Mouse (Mus musculus): Measurements from ENCODE around the gene Ror1.

Ror1 gene

DNA sequence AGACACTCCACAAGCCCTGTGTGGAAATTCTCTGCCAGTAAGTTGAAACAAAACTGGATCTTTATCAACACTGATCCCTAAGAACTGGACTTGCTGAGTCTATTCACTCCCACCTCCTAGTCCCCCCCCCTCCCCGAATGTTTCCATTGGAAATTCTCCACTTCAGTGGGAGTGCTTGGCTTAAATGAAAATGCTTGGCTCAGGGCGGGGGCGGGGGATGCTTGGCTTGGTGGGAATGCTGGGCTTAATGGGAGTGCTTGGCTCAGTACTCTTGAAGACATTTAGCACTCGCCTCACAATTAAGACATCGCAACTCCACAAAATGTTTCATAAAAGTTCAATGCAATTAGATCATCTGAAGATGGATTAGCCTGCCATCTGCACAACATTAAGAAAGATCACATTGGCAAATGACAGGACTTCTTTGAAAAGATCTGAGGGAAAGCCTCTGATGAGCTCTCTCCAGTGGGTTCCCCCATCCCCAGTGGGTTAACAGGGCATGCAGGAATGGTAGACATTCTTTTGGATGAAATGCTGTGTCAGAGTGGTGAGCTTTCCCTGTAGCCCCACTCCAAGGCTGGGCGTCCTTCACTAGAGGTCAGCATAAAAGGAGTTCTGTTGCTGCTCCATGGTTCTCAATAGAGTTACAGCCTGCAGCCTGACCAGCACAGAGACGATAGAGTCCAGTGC, 254.7 kb downstream of the Ror1 start:
- CTCF ChIA-PET: interaction anchor here in 1 of 4 experiments (0.9 kb wide), 1 partner anchor 8 kb away, joined by 3 read pairs; no protein-coding TSS in a partner anchor
- POLR2A ChIA-PET: no interaction called here

DNA sequence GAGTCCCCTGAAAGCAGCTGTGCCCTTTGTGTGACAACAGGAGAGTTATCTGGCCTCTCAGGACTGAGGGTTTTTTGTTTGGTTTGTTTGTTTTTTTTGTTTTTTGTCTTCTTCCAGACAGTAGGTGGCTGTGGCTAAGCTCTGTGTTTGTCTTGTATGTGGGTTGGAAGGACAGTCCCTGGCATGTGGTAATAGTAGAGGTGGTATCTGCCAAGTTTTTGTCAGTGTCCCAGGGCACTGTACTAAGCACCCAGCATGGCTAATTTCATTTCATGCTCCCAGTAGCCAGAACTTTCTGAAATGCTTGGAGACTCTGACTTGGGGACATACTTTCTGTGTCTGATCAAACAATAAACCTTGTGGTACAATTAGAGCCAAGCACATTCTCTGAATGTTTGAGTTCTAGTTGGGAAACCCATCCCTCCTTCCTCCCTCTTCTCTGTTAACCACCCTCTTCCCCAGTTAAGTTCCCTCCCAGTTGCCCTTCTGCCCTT, 256.3 kb downstream of the Ror1 start:
- CTCF ChIA-PET: no interaction called here
- POLR2A ChIA-PET: no interaction called here

DNA sequence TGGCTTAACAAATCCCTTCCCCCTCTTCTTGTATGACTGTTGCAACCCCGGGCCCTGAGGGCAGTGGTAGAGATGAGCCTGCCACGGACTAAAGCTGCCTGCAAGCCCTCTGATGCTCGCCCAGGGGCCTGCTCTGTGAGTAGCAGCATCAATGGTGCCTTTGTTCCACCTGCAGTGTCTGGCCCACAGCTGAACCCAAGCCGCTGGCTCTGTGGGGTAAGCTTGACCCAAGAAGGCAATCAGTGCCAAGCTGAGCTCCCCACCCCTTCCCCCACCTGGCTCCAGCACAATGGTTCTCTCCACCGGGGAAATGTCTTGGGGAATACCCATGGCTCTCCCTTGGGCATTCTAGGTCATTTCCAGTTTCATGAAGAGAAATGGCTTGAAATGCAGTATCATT, 260.0 kb downstream of the Ror1 start:
- POLR2A ChIA-PET: no interaction called here
- CTCF ChIA-PET: no interaction called here

DNA sequence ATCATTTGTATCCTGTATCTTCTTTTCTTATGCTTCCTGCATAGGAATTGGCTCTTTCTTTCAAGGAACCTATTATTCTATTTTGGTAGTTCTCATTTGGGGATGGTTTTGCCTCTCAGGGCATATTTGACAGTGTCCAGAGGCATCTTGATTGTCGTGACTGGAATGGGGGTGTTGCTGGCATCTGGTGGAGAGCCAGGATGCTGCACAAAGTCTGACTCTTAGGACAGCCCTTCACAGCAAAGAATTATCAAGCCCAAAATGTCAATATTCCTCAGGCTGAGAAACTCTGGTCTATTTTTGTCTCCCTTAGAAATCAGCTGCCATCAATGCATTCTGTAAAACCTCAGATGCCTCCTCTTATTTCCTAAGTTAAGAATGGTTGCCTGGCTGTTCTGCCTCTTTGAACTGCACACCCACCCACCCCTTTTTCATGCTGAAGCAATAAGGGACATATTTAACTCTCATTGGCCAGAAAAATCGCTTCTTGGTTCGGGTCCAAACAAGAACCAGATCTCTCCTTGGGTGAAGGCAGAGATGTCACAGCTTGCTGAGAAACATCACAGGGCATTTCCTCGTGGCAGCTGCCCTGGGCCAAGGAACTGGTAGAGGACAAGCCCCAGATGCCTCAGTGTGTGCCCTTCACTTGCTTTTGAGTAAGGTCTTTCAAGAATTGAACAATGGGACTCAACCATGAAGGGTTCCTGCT, 262.4 kb downstream of the Ror1 start:
- CTCF ChIA-PET: no interaction called here
- POLR2A ChIA-PET: no interaction called here

DNA sequence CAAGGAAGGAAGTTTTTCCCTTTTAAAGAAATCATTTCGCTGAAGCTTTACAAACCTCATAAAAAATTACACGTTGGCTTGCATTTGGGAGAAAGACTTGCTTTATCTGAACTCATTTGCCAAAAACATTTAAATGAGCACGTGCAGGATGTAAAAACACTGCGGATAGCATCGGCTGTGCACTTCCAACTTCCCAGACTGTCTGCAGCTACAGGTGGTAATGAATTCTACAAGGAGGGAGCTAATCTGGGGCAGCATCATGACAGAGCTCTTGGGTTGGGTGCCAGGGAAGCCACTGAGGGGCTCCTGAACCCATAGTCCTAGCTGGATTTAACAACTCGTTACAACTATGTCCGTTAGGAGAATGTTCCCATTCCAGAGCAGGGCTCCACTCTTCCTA, 268.1 kb downstream of the Ror1 start:
- ChIA-PET CTCF (interaction anchor here in 1 of 4 experiments (0.6 kb wide), 1 partner anchor 27 kb away, joined by 5 read pairs; no protein-coding TSS in a partner anchor), POLR2A (no interaction called here)

DNA sequence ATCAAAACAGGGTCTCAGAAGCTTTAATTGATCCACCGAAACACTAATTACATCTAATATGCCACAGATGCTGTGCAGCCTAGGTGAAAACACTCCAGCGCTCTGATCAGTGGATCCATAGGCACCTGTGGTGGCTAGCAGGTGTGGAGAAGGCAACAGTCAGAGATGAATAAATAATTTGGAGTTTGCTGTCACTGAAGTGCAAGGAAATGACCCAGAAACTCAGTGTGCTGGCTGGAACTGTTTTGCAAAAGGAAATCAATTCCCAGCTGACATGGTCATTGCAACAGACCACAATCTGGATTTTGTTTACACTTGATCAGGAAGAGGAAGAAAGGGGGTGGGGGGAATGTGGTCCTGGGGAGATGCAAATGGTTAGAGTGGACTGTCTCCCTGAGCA, 273.1 kb downstream of the Ror1 start:
- ChIA-PET POLR2A (no interaction called here), CTCF (no interaction called here)

DNA sequence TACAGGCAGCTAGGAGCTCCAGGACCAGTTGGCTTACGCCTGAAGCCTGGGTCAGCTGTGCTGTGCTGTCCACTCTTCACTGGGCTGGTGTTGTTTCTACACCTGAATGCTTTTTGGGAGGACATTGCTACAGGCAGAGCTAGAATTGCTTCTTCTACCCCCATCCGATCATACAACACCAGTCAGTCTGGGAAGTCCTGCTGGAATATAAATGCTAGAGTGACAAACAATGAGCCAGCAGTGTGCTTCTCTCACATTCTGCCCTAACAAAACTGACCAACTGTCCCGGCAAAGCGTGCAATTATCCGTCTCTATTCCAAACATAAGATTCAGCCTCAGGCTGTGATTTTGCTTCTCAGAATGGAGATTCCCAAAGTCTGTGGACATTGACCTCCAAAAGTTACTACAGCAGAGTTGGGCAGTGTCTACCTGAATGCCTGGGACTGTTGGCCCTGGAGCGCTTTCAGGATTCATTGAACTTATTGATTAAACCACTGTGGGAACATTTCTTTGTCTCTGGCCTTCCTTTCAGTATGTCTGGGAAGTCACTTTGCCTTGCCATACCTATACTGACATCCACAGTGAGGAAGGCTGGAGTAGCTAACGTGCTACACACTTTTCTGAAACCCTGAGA, 274.1 kb downstream of the Ror1 start:
- POLR2A ChIA-PET: no interaction called here
- CTCF ChIA-PET: no interaction called here

DNA sequence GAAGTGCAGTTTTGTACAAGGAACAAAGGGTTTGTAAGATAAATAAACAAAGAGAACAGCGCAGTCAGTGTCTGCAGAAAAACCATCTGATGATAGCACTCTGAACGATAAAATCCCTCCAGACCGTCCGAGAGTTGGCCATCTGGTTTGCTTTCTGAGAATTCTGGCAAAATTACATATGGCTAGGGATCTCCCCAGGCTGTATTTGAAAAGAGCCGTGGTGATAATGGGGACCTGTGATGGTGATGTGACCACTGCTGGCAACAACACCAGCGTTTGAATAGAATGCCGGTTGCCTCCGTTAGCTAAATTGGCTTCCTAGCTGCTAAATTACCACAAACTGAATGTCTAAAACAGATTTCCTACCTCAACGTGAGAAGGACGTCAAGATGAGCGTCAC, 277.2 kb downstream of the Ror1 start:
- CTCF ChIA-PET: no interaction called here
- POLR2A ChIA-PET: no interaction called here

DNA sequence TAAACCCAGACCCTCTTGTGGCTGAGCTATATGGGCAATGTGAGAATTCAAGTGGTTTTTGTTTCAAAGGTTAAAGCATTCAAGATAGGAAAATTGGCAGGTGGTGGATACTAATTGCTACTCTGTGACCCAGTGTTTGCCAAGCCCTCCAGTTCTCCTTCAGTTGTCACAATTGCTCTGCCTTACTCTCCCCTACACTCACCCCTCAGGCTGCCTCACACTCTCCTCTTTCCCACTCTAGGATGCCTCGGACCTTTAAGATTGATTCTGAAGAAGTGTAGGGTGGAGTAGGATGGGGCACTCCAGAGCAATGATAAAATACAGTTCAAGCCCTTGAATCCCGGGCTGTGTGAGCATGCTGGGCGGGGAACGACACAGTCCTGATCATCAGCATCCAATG, 278.2 kb downstream of the Ror1 start:
- ChIA-PET POLR2A (no interaction called here), CTCF (no interaction called here)

DNA sequence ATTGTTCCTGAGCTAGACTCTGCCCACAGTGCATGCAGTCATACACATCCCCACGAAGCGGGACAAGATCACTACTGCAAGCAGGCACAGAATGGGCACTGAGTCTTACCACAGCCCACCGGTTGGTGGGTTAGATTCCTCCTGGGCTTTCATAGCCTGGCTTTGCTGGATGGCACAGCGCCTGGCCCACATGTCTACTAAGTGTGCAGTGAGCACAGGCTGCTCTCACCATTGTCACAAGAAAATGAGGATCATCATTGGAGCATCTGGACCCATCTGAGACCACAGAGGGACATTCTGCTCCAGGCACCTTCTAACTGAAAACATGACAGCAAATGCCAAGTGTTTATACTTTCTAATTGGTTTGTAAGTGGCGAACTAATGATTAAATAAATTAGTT, 279.7 kb downstream of the Ror1 start:
- ChIA-PET POLR2A (no interaction called here), CTCF (no interaction called here)

DNA sequence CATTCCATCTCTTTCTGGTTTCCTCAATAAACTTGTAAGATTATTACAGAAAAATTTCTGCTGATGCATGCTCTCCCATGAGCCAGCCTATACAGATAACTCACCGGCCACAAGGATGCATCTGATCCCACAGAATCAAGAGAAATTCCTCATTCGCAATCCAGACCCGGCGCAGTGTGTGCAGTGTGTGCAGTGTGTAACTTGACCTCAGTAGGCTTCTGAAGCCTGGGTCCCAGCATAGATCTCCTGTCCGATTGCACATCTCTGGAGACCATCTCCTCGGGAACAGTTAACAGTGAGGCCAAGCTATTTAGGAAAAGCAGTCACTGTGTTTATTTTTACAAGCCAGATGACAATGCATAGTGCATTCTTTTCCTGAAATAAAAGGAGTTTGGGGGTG, 280.6 kb downstream of the Ror1 start:
- CTCF ChIA-PET: no interaction called here
- POLR2A ChIA-PET: interaction anchor here in 1 of 4 experiments (0.5 kb wide), 1 partner anchor 926 kb away, joined by 3 read pairs; no protein-coding TSS in a partner anchor

DNA sequence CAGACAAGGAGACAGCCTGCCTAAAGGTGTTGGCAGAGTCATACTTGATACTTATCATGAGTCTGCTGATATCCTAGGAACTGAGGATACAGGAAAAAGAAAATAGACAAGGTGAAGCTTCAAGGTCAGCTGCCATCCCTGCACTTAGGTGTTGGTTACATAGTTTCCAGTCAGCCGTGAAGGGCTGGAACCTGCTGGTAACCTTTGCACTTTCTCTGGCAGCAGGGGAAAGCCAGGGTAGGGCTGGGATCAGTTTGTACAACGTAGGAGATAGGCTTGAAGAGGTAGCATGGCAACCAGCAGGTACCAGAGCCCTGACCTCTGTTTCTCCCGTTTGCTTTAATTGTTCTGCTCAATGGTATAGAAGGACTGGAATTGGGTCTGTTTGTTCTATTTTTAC, 281.6 kb downstream of the Ror1 start:
- ChIA-PET CTCF (no interaction called here), POLR2A (no interaction called here)

DNA sequence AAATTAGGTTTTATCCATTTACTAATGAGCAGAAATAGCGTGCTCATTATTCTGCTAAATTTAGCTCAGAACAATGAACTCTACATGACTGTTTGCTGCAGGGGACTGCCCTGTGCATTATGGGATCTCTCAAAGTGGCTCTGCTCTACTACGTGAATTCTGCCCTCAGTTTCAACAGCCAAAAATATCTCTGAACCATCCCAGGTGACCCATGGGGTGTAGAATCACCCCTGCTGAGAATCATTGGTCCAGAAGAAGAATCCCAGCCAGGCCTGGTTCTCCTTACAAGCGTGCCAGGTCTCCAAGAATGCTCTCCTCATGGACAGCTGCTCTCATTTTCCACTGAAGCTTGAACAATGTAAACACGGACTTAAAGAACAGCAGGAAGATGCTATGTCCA, 282.4 kb downstream of the Ror1 start:
- POLR2A ChIA-PET: no interaction called here

DNA sequence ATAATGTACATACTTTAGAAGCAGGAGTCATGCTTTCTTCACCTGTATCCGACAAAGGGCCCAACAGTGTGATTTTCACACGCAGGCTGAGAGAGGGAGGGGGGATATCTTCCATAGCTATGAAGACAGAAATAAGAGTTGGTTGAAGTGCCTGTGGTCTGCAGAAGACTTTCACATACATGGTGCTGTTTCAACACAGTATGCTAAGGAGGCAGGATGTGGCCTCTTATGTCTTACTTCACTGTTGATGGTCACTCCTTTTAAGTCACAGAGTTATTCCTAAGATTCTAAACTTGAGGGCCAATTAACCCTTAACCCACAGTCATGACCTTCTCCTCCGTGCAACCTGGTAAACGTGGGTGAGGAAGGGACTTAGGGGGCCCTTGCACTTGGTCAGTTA, 286.2 kb downstream of the Ror1 start:
- POLR2A ChIA-PET: no interaction called here

More for the DNA sequence above, 282.4 kb downstream of the Ror1 start:
- CTCF ChIA-PET: no interaction called here

DNA sequence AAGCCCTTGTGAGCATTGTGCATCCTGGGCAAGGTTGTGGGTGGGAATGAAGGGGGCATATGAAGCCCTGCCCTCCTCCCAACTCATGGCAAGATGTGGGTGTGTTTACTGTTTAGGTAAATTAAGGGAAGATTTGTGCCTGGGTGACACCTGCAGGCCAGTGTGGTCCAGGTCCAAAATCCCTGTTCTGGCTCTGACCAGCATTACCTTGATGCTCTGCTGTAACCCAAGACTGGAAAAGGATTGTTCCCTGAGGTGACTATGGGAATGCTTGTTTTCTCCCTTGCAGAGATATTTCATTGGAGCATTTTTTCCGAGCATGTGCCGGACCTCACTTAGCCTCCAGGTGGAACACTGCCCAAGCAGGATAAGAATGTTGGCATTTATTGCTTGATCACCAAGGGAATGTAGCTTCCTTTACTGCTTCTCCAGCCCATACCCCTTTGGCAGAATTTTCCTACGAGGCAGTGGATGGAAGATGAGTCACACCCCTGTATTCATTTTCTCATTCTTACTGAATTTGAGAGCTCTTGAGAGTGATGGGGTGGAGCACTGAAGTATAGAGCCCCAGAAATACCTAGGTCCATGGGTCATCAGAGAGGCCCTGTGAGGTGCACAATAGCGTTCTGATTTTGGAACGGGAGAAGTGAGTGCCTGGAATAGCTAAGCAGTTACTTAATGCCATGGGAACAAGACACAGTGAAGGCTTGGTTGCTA, 290.8 kb downstream of the Ror1 start:
- CTCF ChIA-PET: no interaction called here
- POLR2A ChIA-PET: no interaction called here

More for the DNA sequence above, 286.2 kb downstream of the Ror1 start:
- CTCF ChIA-PET: no interaction called here

DNA sequence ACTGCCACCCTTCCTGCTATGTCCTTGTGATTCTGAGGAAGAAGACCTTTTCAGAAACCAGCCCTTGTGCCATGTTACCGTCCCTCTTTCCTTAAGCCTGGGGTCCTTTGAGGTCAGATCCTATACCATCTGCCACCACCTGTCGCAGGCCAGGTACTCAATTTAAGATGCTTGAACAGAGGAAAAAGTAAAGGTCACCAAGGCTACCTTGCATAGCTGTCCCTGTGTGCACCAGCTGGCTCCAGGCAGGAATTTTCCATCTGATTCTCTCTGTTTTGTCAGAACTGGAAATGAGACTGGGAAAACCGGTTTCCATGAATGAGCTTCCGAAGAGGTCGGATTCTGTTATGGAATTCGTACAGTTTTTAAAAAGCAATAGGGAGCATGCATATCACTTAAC, 294.8 kb downstream of the Ror1 start:
- POLR2A ChIA-PET: interaction anchor here in 1 of 4 experiments (1.2 kb wide), 1 partner anchor 16 kb away, joined by 3 read pairs; no protein-coding TSS in a partner anchor
- CTCF ChIA-PET: interaction anchor here in 1 of 4 experiments (0.5 kb wide), 1 partner anchor 1036 kb away, joined by 4 read pairs; no protein-coding TSS in a partner anchor

DNA sequence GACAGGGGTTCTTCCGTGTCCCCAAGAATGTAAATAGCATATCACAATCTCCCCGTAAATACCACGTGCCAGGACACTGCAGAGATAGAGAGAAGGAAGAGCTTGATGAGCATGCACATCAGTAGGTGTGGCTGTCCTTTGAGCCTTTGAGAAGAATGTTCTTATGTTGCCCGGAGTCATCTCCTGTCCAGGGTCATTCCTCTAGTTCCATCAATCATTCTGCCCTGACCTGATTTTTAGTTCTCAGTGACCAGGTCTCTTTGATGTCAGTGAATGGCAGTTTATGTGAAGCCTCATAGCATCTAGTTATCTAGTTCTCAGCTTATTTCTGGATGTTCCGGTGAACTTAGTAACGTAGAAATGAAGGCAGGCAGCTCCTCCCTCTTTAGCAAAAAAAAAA, 295.4 kb downstream of the Ror1 start:
- POLR2A ChIA-PET: interaction anchor here in 1 of 4 experiments (0.5 to 1.2 kb wide), 2 partner anchors 15 to 330 kb away, joined by 3 read pairs; no protein-coding TSS in a partner anchor
- CTCF ChIA-PET: interaction anchor here in 3 of 4 experiments (0.5 to 0.6 kb wide), 4 partner anchors 16 to 1036 kb away, joined by 4 to 5 read pairs (median 4); no protein-coding TSS in a partner anchor

DNA sequence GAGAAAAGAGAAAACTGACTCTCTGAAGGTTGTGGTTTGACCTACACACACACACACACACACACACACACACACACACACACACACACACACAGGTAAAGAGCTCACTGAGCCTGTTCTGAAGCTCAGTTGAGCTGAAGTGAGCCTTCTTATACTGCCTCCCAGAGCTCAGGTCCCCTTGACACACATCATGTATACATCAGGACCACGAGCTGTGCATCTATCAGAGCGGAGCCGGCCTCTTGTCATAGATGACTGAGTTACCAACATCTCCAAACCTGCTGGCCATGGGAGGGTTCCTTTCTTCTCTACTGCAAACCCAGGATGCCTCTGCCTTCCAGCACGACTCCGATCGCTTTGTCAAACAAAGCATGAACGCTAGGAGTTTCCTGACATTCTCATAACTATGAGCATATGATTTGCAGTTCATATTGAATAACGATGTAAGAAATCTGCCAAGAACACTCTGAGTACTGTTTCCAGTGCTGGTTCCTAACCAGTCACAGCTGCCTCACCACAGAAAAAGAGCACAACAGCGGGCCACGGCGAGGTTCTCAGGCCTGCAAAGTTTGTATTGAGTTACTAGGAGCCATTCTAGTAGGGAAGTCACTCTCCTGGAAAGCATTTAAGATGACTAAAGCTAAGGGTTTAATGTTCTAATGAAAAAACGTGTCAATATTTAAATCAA, 297.9 kb downstream of the Ror1 start:
- CTCF ChIA-PET: no interaction called here
- POLR2A ChIA-PET: no interaction called here

DNA sequence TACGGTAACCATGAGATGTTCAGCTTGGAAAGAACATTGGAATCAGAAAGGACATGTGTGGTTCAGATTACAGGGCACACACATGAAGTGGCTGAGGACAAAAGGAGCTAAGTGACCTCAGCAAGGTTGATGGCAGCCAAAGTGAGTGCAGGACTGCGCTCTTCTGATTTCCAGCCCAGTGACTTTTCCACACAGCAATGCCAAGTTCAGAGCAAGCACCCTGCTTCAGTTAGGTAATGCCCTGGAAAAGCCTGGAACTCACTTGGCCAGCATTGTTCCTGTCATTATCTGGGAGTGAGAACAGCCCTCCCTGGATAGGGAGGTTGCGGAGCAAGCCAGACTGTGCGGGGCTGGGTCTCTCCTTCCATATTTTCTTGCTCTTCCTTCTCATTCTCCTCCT, 299.8 kb downstream of the Ror1 start:
- ChIA-PET POLR2A (interaction anchor here in 1 of 4 experiments (1.3 kb wide), 1 partner anchor 16 kb away, joined by 3 read pairs; no protein-coding TSS in a partner anchor), CTCF (interaction anchor here in 1 of 4 experiments (1.1 kb wide), 1 partner anchor 12 kb away, joined by 4 read pairs; no protein-coding TSS in a partner anchor)
